Mouse (Mus musculus) c-Kit-positive CD71-negative TER-119-negative erythroid progenitor cells, embryonic 14.5 days (primary cell): Measurements from ENCODE around the gene Mlh3.

Experiments used
- DNase-seq: peaks from one replicate; pipeline ENCODE4 v3.0.0-alpha.2; 2013; ENCODE audit warnings: low read depth

The Mlh3 gene

GRCm38 (mm10) chr12:85227876-85228599 is 42.4 kb downstream of the Mlh3 start:
- no peak for DNase-seq

- DNase-seq: no peak
Observed at GRCm38 (mm10) chr12:85227227-85227626, 43.2 kb downstream of the Mlh3 start.

- peak; percentile 42 for DNase-seq
Observed at GRCm38 (mm10) chr12:85219905-85220290, 50.5 kb downstream of the Mlh3 start.

DNA sequence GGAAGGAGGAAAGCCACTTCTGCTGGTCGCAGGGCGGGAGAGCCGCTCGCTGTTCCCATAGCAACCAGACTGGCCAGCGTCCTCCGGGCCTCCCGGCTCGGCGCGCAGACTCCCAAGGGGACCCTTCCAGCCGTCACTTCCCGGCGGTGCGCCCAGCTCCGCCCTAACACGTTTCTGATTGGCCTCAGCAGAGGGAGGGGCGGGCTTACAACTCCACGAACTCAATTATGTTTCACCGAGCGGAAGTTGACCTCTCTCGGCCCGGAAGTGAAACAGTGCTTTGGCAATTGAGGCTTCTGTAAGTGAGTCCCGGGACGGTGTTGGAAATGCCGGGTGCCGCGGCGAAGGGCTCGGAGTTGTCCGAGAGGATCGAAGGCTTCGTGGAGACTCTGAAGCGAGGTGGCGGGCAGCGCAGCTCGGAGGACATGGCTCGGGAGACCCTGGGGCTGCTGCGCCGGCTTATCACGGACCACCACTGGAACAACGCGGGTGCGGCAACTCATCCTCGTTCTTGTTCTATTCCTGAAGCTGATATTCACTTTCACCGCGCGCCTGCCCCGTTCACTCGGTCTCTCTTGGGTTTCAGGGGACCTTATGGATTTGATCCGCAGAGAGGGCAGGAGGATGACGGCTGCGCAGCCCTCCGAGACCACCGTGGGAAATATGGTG is 51.0 kb downstream of the Mlh3 start, which contains the start of gene Eif2b2:
Eif2b2 (plus strand) TSS at position 246 of the 669 bp plus-strand sequence.
- peak; percentile 97 for DNase-seq

DNA sequence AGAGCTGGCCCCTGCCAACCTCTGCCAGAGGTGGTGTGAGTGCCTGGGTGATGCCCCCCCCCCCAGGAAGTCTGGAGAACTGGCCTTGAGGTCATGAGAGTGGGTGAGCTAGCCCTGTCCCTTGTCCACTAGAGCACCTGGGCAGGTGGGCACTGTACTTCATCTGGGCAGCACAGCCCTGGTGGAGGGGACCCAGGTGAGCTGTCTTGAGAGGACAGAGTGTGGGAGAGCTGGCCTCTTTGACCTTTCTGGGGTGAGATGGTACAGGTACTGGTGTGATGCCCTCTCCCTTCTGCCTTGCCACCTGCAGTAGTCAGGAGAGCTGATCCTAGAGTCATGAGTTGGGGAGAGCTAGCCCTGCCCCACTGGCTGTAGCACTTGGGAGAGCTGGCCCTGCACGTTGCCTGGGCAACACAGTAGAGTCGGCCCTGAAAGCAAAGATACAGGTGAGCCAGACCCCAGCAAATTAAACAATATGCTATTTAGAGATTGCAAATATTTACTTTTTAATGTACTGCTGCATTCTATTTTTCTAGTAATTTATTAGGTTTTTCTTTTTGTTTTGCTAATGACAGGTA is 52.6 kb downstream of the Mlh3 start:
- no peak for DNase-seq

- no peak for DNase-seq
Observed at GRCm38 (mm10) chr12:85215031-85215430, 55.4 kb downstream of the Mlh3 start.

- no peak for DNase-seq
Observed at GRCm38 (mm10) chr12:85208687-85209199, 61.7 kb downstream of the Mlh3 start.

DNA sequence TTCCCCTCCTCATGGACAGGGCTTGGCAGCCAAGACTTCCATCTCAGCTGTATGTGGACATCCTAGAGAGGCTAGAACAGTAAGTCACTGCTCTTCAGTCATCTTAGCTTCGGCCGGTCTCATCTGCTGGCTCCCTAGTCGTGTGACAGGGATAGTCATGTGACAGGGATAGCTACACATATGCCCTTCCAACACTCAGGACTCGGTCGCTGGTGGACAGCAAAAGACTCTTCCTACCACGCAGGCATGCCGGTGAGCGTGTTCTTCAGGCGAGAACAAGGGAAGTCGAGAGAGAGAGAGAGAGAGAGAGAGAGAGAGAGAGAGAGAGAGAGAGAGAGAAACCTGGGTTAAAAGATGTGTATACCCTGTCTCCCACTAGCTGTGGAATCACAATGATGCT is 65.0 kb downstream of the Mlh3 start:
- DNase-seq: no peak

DNA sequence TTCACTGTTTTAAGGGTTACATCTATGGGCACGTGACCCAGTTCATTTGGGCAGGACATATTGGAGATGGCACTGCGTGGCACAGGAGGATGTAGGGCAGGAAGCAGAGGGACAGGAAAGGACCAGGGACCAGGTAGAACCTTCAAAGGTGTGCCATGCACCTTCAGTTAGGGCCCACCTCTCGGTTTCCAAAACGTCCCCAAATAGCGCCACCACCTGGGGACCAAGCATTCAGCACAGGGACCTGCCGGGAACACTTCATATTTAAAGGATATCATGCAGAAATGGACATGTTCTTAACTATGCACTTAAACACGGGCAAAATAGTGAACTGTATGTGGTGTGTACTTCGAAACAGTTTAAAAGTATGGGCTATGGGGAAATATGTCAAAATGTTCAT is 66.3 kb downstream of the Mlh3 start:
- DNase-seq: no peak

DNA sequence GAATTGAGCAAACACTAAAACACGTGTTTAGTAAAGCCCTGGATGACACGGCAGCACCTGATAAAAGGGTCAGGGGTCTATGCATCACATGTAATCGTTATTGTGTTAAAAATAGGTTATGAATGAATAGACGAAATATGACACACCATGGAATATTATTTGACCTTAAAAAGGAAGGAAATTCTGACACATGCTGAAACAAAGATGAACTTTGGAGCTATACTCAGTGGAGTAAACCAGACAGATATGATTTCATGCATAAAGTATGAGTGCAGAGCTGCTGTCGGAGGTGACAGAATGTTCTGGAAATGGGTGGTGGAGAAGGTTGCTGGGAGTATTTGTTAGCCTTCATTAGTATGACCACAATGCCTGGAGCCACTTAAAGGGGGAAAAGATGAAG is 66.7 kb downstream of the Mlh3 start:
- DNase-seq: no peak

GRCm38 (mm10) chr12:85202191-85202590 is 68.2 kb downstream of the Mlh3 start:
- DNase-seq: no peak

- DNase-seq: no peak
Observed at GRCm38 (mm10) chr12:85201830-85202147, 68.6 kb downstream of the Mlh3 start.

DNA sequence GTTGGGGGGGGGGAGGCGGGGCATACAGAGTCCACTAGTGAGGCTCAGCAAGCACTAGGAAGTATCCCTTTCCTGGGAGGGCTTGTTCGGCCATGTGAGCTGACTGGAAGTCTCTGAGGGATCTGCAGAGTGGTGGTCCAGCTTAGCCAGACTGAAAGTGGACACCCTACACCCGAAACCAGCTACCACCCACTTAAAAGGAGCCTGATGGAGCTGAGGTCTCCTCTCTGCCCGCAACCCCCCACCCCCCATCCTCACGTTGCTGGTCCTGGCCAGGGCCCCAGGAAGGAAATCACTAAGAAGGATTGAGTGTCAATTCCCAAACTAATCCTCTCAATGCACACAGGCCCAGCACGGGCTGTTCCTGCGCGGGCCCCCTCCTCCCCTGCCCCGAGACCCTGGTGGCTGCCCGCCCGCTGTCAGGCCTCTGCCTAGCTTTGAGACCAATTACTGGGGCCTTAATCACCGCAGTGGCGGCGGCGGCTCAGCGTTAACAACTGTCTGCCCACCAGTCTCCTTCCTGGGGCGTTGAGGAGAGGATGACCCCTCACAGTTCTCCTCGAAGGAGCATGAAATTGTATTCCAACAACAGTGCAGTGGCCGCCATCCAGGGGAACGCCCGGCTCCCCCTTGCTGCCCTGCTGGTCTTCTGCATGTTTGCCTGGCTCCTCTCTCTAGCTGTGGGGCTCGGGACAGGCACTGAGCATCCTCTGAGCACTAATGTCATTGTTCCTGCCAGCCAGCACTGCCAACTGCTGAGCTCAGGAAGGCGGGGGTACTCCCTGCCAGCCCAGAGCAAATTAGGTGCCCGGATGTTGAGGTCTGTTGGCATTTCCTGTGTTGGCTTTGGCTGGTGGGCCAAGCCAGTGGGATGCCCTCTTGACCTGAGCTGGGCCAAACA is 69.2 kb downstream of the Mlh3 start:
- DNase-seq: no peak

- DNase-seq: no peak
Observed at GRCm38 (mm10) chr12:85199954-85200353, 70.4 kb downstream of the Mlh3 start.

GRCm38 (mm10) chr12:85197936-85198335 is 72.5 kb downstream of the Mlh3 start:
- no peak for DNase-seq

DNA sequence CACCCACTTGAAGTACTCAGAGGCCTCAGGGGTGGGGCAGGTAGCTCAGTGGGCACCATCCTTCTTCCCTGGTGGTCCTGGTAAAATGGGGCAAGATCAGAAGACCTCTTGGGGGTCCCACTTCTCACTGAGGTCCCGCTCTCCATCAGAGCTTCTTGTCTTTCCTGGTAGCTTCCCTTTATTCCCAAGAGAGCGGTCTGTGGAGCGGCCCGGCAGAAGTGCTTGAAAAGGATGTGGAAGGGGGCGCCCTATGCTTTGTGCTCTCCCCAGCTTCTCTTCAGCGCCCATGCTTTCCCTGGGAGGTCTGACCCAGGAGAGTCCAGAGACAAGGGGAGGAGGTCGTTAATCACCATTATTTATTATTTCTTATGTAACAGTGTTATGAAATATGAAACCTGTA is 73.0 kb downstream of the Mlh3 start:
- no peak for DNase-seq

DNA sequence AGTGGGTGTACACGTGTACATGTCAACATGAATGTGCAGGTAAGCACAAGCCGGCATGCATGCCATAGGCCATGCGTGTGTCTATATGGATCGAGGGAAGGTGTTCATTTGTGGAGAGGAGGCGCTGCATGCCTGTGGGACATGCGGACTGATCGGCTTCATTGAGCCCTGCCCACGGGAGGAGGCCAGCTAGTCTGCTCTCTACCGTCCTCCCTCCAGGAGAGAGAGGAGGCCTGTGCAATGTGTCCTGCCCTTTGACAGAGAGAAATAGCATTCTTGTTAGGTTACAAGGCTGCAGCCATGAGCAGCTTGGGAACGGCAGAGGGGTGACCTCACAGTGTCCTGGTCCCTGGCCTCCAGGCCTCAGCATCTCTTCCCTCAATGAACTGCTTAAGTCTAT is 74.2 kb downstream of the Mlh3 start:
- DNase-seq: no peak

DNA sequence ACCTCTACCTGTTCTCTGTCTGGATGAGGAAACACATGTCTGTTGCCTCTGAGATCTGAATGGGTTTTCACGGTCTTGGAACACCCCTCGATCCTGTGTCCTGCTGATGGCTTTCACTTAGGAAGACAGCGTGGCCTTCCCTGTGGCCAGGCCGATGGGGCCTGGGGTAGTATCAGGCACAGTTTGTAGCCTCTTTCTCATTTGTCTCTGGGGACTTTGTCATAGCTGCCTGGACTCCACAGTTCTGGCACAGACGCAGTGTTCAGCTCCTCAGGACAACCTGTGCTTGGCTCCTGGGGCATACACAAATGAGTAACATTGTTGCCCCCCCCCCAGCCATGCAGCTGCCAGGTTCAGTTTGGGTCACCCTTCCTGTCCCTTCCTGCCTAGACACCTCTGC is 75.3 kb downstream of the Mlh3 start:
- no peak for DNase-seq

DNA sequence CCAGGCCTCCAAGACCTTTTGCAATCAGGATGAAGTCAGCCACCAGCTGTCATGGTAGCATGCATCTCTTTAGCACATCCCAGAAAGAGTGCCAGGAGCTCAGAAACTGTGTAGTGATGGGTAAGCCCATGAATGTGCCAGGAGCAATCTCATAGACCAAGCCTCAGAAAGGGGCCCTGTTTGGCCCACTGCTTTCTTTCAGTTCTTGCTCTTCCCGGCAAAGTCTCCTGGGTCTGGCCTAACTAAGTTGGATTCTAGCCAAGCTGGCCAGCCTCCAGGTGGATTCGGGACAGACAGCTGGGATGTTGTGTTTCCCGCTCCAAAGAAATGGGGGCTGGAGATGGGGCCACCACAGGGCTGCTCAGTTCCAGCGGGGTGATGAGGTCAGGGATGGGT is 75.8 kb downstream of the Mlh3 start:
- no peak for DNase-seq

- DNase-seq: no peak
Observed at GRCm38 (mm10) chr12:85193923-85194622, 76.3 kb downstream of the Mlh3 start.

- no peak for DNase-seq
Observed at GRCm38 (mm10) chr12:85193146-85193545, 77.3 kb downstream of the Mlh3 start.
